Mouse (Mus musculus): ENCODE data around the gene Smco2. TPM values are rescaled to one million over a fixed set of nuclear protein-coding genes. Genes with fewer than 3 reads are reported as not detected.
A peak's percentile ranks its signal among the peaks of the same experiment; 100 is the strongest.
"Not testable (repeated sequence)": the region's sequence is repeated elsewhere in the genome, so short reads cannot be mapped to it uniquely, and the experiment has no call there.

The Smco2 gene
- total RNA-seq, 2 experiments from 2014 or later: not detected

- DNase-seq (ENCODE audit: low spot score in 2 of 2): no peak
- intact Hi-C loops (cut with DNase I): no loop called here
These were observed 2.0 kb downstream of the Smco2 start for GRCm38 (mm10) chr6:146851916-146852315.

GRCm38 (mm10) chr6:146852739-146853138 is 2.8 kb downstream of the Smco2 start:
- intact Hi-C loops (cut with DNase I): no loop called here
- peak in 1 of 2 experiments; percentile 28 for DNase-seq (ENCODE audit: low spot score in 2 of 2)

- intact Hi-C loops (cut with DNase I): no loop called here
- no peak for DNase-seq (ENCODE audit: low spot score in 2 of 2)
These were observed 5.3 kb downstream of the Smco2 start for GRCm38 (mm10) chr6:146855185-146855584.

DNA sequence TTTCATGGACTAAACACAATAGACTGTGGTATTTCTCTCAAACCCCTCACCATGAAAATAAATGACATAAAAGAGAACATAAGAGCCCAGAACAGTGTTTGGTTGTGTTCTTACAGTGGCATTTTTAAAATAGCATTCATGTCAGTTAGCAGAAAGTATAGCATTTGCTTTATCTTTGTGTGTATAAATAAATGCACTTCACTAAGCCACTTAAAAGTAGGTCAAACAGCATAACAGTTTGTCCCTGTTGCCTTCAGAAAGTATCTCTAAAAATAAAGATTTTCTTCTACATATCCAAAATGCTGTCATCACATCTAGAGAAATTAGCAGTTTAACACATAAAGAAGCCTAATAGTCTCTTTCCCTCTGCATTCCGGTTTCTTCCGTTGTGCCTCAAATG is 7.5 kb downstream of the Smco2 start:
- DNase-seq (ENCODE audit: low spot score in 2 of 2): peak in 1 of 2 experiments; percentile 30
- intact Hi-C loops (cut with DNase I): no loop called here

GRCm38 (mm10) chr6:146863154-146863553 is 13.2 kb downstream of the Smco2 start:
- intact Hi-C loops (cut with DNase I): no loop called here
- DNase-seq (ENCODE audit: low spot score in 2 of 2): no peak

DNA sequence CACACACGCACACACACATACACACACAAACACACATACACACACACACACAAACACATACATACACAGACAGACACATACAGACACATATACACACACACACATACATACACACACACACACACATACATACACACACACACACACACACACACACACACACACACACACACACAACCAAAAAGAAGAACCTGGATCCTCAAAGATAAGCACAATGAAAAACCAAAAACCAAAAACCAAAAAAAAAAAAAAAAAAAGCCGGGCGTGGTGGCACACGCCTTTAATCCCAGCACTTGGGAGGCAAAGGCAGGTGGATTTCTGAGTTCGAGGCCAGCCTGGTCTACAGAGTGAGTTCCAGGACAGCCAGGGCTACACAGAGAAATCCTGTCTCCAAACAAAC is 14.5 kb downstream of the Smco2 start:
- intact Hi-C loops (cut with DNase I); DNase-seq (ENCODE audit: low spot score in 2 of 2): not testable (repeated sequence)

DNA sequence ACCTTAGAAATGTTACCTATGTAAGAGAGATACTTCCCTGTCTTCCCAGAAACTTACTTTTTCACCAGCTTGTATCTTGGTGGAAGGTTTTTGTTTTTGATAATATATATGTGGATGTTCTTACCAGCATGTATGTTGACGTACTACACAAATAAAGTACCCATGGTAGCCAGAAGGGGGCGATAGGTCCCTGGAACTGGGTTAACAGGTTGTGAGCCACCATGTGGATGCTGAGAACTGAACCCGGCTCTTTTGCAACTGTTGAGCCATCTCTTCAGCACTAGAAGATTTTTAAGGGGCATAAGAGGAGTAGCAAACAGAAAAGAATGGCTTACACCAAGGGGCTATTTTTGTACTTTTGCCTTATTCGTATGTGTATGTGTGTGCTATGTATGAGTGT is 15.8 kb downstream of the Smco2 start:
- intact Hi-C loops (cut with DNase I): no loop called here

GRCm38 (mm10) chr6:146871975-146872374 is 22.1 kb downstream of the Smco2 start:
- intact Hi-C loops (cut with DNase I): no loop called here
- no peak for DNase-seq (ENCODE audit: low spot score in 2 of 2)

More for the DNA sequence above, 15.8 kb downstream of the Smco2 start:
- no peak for DNase-seq (ENCODE audit: low spot score in 2 of 2)

GRCm38 (mm10) chr6:146874415-146874814 is 24.5 kb downstream of the Smco2 start:
- no peak for DNase-seq (ENCODE audit: low spot score in 2 of 2)
- intact Hi-C loops (cut with DNase I): no loop called here

DNA sequence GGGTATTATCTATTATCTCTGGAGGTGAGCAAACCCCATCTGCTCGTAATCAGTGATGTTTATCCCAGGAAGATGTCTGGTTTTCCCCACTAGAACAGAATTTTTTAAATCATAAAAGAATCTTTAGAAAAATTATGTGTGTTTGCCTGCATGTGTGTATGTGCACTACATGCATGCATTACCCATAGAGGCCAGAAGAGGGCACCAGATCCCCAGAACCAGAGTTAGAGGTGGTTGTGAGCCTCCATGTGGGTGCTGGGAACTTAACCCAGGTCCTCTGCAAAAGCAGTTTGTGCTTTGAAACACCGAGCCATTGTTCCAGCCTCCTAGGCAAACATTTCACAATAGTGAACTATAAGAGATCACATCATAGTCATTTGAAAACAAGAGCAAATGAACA is 26.9 kb downstream of the Smco2 start:
- DNase-seq (ENCODE audit: low spot score in 2 of 2): no peak
- intact Hi-C loops (cut with DNase I): loop anchor here (5.0 kb wide), 1 partner anchor 40 kb away; no protein-coding TSS in a partner anchor

- intact Hi-C loops (cut with DNase I): loop anchor here (5.0 kb wide), 1 partner anchor 40 kb away; no protein-coding TSS in a partner anchor
- DNase-seq (ENCODE audit: low spot score in 2 of 2): peak; percentile 81 to 88
These were observed 27.6 kb downstream of the Smco2 start for GRCm38 (mm10) chr6:146877425-146878045.

- intact Hi-C loops (cut with DNase I): loop anchor here (5.0 kb wide), 1 partner anchor 42 kb away; no protein-coding TSS in a partner anchor
- no peak for DNase-seq (ENCODE audit: low spot score in 2 of 2)
These were observed 29.0 kb downstream of the Smco2 start for GRCm38 (mm10) chr6:146878926-146879325.

DNA sequence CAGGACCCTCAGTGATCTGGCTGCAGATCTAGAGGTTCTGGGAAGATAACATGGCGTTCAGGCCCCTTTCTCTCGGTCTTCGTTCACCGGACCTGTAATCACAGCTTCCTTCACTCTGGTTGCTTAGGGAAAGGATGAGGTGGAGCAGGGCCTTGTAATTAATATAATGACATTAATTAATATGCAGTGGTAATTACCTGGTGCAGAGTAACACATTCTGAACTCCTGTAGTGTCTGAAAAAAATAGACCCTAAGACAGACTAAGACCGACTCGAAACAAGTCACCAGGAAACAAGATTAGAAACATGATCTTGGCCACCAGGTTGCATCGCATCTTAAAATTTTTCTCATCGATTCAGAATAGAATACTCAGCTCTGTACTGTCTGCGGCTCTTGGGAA is 30.0 kb downstream of the Smco2 start:
- no peak for DNase-seq (ENCODE audit: low spot score in 2 of 2)
- intact Hi-C loops (cut with DNase I): loop anchor here (5.0 kb wide), 1 partner anchor 43 kb away; no protein-coding TSS in a partner anchor

DNA sequence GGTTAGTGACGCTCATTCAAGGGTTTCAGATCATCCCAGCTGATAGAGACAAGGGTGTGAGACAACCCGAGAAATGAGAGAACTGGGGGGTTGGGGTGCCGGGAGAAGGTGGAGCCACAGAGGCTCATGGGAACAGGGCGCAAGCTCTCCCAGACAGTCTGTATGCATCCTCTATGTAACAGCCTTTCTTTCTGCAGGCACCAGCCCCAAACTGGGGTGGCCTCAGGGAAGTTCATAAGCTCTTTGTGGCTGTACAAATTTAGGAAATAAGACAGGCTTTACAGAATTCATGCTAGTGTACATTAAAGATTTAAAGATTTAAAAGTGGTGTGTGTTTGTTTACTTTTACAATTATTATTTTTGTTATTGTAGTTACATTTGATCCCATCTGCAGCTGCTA is 30.4 kb downstream of the Smco2 start:
- intact Hi-C loops (cut with DNase I): no loop called here
- DNase-seq (ENCODE audit: low spot score in 2 of 2): no peak

GRCm38 (mm10) chr6:146881896-146882770 is 32.2 kb downstream of the Smco2 start:
- intact Hi-C loops (cut with DNase I): no loop called here
- no peak for DNase-seq (ENCODE audit: low spot score in 2 of 2)

- DNase-seq (ENCODE audit: low spot score in 2 of 2): peak in 1 of 2 experiments; percentile 61
- intact Hi-C loops (cut with DNase I): no loop called here
These were observed 33.5 kb downstream of the Smco2 start for GRCm38 (mm10) chr6:146883426-146883825.

GRCm38 (mm10) chr6:146884171-146884570 is 34.3 kb downstream of the Smco2 start:
- no peak for DNase-seq (ENCODE audit: low spot score in 2 of 2)
- intact Hi-C loops (cut with DNase I): no loop called here

DNA sequence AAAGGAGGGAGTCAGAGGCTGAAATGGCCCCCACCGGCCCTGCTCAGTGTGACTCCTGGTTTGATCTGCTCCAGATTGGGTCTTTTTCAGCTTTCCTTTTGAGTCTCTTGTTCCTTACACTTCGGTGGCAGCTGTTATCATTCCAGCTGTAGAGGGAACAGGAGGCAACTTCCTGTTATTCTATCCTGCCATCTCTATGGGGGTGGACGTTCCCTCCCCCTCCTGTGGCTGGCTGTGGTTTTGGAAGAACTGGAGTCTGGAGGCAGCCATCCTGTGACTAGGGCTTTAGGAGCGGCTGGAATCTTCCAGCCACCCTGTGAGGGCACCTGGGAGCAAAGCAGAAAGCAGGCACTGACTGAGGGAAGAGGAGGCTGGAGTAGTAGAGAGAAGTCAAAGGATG is 34.9 kb downstream of the Smco2 start:
- DNase-seq (ENCODE audit: low spot score in 2 of 2): no peak
- intact Hi-C loops (cut with DNase I): no loop called here

GRCm38 (mm10) chr6:146887958-146888659 is 38.2 kb downstream of the Smco2 start, which contains the start of gene Ppfibp1:
Ppfibp1 (plus strand) TSS chr6:146888487.
- peak; percentile 89 to 95 for DNase-seq (ENCODE audit: low spot score in 2 of 2)
- intact Hi-C loops (cut with DNase I): no loop called here
